Mouse (Mus musculus) erythroblast, embryonic 14.5 days (primary cell): ENCODE measurements around the gene Gm7168.

Source experiments
- GATA1 ChIP-seq: IDR thresholded peaks from 2 replicates; pipeline ENCODE4 v1.6.1; 2012; ENCODE audit warnings: low read length, inconsistent platforms, mixed read lengths
- TAL1 ChIP-seq: IDR thresholded peaks from 3 replicates; pipeline ENCODE4 v1.6.1; 2012; ENCODE audit warnings: low read length, inconsistent platforms, mixed read lengths

GRCm38 (mm10) chr17:13937787-13938186 lies 10.4 kb upstream of the Gm7168 start:
- TF ChIP-seq GATA1 (no peak), TAL1 (no peak)
